Mouse (Mus musculus): ENCODE measurements at regions not wholly inside any gene's neighbourhood (a gene's known extent, or its start where the extent isn't known, plus 50 kb on each side); places are given as distances from the start of the nearest gene placed in this dataset.
A peak's percentile ranks its signal among the peaks of the same experiment; 100 is the strongest.
"Not testable (repeated sequence)": the region's sequence is repeated elsewhere in the genome, so short reads cannot be mapped to it uniquely, and the experiment has no call there.

DNA sequence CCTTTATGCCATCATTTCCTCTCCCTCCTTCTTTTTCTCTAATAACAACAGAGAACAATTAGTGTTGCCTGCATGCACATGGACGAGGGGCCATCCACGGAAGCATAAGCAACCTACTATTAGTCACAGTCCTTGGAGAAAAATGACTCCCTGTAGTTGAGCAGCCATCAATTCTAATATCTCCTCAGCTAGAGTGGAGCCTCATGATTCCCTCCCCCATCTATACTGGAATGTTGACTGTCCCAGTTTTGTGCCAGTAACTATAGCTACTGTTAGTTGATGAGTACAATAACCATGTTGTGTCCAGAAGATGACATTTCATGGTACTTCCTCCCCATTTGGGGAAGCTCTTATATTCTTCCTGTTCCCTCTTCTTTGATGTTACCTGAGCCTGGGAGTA lies 64.3 kb upstream of the Rtn4 start:
- Histone ChIP-seq H3K4me3 (no peak overlapping the region), H3K36me3 (no peaks in the 10 kb centered on the region), H3K4me1 (no peaks in the 10 kb centered on the region), H3K9me3 (replicated peaks) (no peaks in the 10 kb centered on the region), H3K27me3 (ENCODE audit: low read depth, poor library complexity, severe bottlenecking) (no peaks in the 10 kb centered on the region), H3K27ac (no peak overlapping the region)
- DNase-seq (ENCODE audit: low spot score) = no peak
- WGBS = 82% methylated on average over 2 of the region's 2 CpGs

DNA sequence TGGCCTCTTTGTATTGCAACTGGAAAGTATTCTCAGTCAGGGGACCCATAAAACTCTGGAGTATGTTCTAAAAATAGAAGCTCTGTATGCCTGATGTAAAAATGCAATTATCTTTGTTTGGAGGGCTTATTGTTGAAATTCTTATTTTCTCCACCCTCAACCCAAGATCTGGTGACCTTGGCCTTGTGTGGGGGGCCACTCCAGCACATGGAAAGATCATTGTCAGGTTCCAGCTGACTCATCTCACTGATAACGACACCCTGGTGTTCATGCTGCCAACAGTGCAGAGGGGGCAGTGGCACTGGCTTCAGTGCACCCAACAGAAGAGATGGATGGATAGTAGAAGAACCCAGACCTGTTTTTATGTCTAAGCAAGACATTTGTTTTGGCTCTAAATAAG lies 60.3 kb upstream of the Rtn4 start:
- peaks cover 12% of the 10 kb centered on the region for H3K4me1 ChIP-seq
- no peak overlapping the region for H3K4me3 ChIP-seq
- no peaks in the 10 kb centered on the region for H3K36me3 ChIP-seq
- H3K27me3 ChIP-seq (ENCODE audit: low read depth, poor library complexity, severe bottlenecking) = no peaks in the 10 kb centered on the region
- DNase-seq (ENCODE audit: low spot score) = no peak
- WGBS = 76% methylated on average over 1 of the region's 1 CpGs
- no peaks in the 10 kb centered on the region for H3K9me3 ChIP-seq (replicated peaks)
- no peak overlapping the region for H3K27ac ChIP-seq

DNA sequence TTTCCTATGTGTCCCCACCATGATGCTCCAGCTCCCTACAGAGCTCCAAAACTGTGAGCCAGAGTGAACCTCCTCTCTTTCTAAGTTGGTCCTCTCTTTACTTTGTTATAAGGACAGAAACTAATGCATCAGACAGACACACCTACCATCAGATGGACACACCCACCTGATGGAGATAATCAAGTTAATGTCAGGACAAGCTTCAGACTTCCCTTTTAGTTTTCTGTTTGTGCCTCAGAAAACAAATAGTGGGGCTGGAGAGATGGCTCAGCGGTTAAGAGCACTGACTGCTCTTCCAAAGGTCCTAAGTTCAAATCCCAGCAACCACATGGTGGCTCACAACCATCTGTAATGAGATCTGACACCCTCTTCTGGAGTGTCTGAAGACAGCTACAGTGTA lies 59.5 kb upstream of the Rtn4 start:
- 77% methylated on average over 1 of the region's 1 CpGs for WGBS
- H3K4me3 ChIP-seq; H3K27ac ChIP-seq; H3K36me3 ChIP-seq; H3K9me3 ChIP-seq (replicated peaks); DNase-seq (ENCODE audit: low spot score); H3K27me3 ChIP-seq (ENCODE audit: low read depth, poor library complexity, severe bottlenecking): not testable (repeated sequence)
- peaks cover 14% of the 10 kb centered on the region for H3K4me1 ChIP-seq

DNA sequence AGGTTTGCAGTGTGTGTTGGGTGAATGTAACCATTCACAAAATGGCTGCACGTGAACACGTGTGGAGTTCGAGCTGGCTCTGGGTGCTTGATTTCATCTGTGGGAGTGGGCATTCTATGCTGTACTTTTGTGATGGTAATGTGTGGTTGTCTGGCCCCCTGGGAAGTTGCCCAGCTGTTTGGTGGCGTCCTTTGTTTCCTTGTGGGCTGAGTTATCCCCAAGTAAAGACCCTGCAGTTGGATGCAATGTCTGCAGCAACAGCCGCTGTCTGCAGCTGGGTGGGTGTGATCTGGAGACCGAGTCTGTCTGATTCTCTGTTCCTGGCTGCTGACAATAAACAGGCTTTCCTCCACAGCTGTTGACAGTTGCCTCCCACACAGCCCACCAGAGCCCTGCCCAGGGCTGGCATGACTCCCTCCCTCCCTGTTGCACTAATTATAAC lies 56.0 kb upstream of the Rtn4 start:
- DNase-seq (ENCODE audit: low spot score) = peak; percentile 56
- H3K27me3 ChIP-seq (ENCODE audit: low read depth, poor library complexity, severe bottlenecking) = no peaks in the 10 kb centered on the region
- no peaks in the 10 kb centered on the region for H3K9me3 ChIP-seq (replicated peaks)
- 43% methylated on average over 6 of the region's 6 CpGs for WGBS
- H3K27ac ChIP-seq = peak overlapping the region; percentile 74; the same call in 1 of the 2 replicates
- H3K36me3 ChIP-seq = no peaks in the 10 kb centered on the region
- H3K4me3 ChIP-seq = no peak overlapping the region
- H3K4me1 ChIP-seq = peaks cover 14% of the 10 kb centered on the region

DNA sequence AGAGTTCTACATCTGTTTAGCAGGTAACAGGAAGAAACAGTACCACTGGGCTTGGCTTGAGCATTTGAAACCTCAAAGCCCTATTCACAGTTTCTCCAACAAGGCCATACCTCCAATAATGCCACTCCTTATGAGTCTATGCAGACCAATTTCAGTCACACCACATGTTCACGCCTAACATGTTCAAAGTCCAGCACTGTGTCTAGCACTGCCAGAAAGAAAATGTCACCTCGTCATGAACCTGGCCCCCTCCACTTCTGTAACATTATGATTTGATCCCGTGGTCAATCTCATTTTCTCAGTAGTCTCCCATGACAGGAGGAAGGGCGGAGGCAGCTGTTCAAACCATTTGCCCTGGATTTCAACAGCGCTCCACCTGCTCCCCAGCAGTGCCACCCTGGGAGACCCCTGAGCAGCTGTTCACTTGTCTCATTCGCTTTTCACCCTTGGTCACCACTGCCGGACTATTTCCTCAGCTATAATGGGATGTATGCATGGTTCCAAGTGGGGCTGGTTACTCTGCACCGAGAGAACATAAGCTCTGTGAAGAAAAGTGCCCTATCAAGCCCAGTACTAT lies 54.6 kb upstream of the Rtn4 start:
- peaks cover 14% of the 10 kb centered on the region for H3K4me1 ChIP-seq
- no peaks in the 10 kb centered on the region for H3K36me3 ChIP-seq
- DNase-seq (ENCODE audit: low spot score) = no peak
- H3K27ac ChIP-seq = no peak overlapping the region
- H3K9me3 ChIP-seq (replicated peaks) = no peaks in the 10 kb centered on the region
- no peak overlapping the region for H3K4me3 ChIP-seq
- 84% methylated on average over 8 of the region's 8 CpGs for WGBS
- H3K27me3 ChIP-seq (ENCODE audit: low read depth, poor library complexity, severe bottlenecking) = no peaks in the 10 kb centered on the region

DNA sequence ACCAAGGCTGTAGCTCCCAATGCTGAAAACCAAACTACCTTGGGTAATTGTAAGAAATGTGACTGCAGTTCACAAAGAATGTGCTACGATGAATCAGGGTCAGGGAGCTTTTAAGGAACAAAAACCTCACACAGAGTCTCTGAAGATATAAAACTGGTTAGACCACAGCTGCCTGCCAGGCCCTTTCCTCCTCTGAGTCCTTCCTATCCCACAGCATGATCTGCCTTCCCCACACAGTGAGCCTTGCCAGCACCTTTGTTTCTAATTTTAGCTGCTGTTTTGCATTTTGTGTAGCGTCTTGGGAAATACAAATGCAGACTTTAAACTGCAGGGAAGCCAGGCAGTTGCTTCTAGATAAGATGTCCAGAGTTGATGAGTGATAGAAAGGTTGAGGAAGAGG lies 53.9 kb upstream of the Rtn4 start:
- WGBS = 67% methylated on average over 2 of the region's 2 CpGs
- H3K27me3 ChIP-seq (ENCODE audit: low read depth, poor library complexity, severe bottlenecking) = no peaks in the 10 kb centered on the region
- no peaks in the 10 kb centered on the region for H3K36me3 ChIP-seq
- H3K4me1 ChIP-seq = peaks cover 14% of the 10 kb centered on the region
- no peaks in the 10 kb centered on the region for H3K9me3 ChIP-seq (replicated peaks)
- no peak overlapping the region for H3K4me3 ChIP-seq
- no peak overlapping the region for H3K27ac ChIP-seq
- DNase-seq (ENCODE audit: low spot score) = no peak

All from limb, embryonic 10.5 days (tissue).